Mouse (Mus musculus) lung, postnatal 0 days (tissue): Measurements from ENCODE around the gene Dnajb5. TPM values are rescaled to one million over a fixed set of nuclear protein-coding genes. Genes with fewer than 3 reads are reported as not detected.
A peak's percentile ranks its signal among the peaks of the same experiment; 100 is the strongest.

Experiments used
- ATAC-seq: fragments of 200-750 bp; cut with Nextera tagmentation; 2 replicates; pipeline ENCODE4 v1.8.0; 2017; ENCODE audit warnings: moderate library complexity
- DNase-seq: peaks from one replicate; pipeline ENCODE4 v3.0.0-alpha.2; 2016; ENCODE audit warnings: low spot score
- H3K27ac ChIP-seq: fragments of 300-500 bp; sonication (generic); 2 replicates; pipeline ENCODE4 v1.5.1; 2014; ENCODE audit warnings: antibody characterized with exemption, mild to moderate bottlenecking, low read length, mixed read lengths
- H3K27me3 ChIP-seq: fragments of 300-500 bp; sonication (generic); replicated peaks from 2 replicates; pipeline ENCODE4 v1.6.1; 2014; ENCODE audit warnings: low read length, mixed read lengths; ENCODE audit not compliant: insufficient read depth
- H3K36me3 ChIP-seq: fragments of 300-500 bp; sonication (generic); 2 replicates; pipeline ENCODE4 v1.6.1; 2014; ENCODE audit warnings: low read length, mixed read lengths; ENCODE audit not compliant: insufficient read depth
- H3K4me1 ChIP-seq: fragments of 300-500 bp; sonication (generic); 2 replicates; pipeline ENCODE4 v1.6.1; 2014; ENCODE audit warnings: antibody characterized with exemption, low read depth, low read length, mixed read lengths; ENCODE audit not compliant: insufficient read depth
- H3K4me2 ChIP-seq: fragments of 300-500 bp; sonication (generic); replicated peaks from 2 replicates; pipeline ENCODE4 v1.6.1; 2014; ENCODE audit warnings: low read depth, mild to moderate bottlenecking, low read length, moderate library complexity, mixed read lengths
- H3K4me3 ChIP-seq: fragments of 300-500 bp; sonication (generic); 2 replicates; pipeline ENCODE4 v1.5.1; 2014; ENCODE audit warnings: low read depth, low read length
- H3K9ac ChIP-seq: fragments of 300-500 bp; sonication (generic); replicated peaks from 2 replicates; pipeline ENCODE4 v1.6.1; 2014; ENCODE audit warnings: low read depth, mild to moderate bottlenecking
- H3K9me3 ChIP-seq: fragments of 300-500 bp; sonication (generic); 2 replicates; pipeline ENCODE4 v1.6.1; 2016; ENCODE audit warnings: low read length, mixed read lengths
- CTCF ChIP-seq: IDR thresholded peaks from 2 replicates; pipeline ENCODE4 v1.5.1; 2016; ENCODE audit warnings: antibody characterized with exemption, mild to moderate bottlenecking
- EP300 ChIP-seq: IDR thresholded peaks from 2 replicates; pipeline ENCODE4 v1.6.1; 2016; ENCODE audit warnings: antibody characterized with exemption, mild to moderate bottlenecking, control low read depth
- WGBS: fragments of 180-500 bp; shearing (Covaris S2); extraction: QIAGEN DNeasy Blood & Tissue Kit; methylation state at CpG from one replicate; pipeline ENCODE4 v1.1.7; 2014; 5-methylcytosine and 5-hydroxymethylcytosine counted together
- polyA plus RNA-seq: library from polyadenylated mRNA; unstranded; fragments of >200 nt; fragmentation: Nextera tagmentation; extraction: Ambion mirVana; gene quantifications from 2 replicates; pipeline ENCODE4 v1.2.1, GENCODE M21; 2015

Gene Dnajb5
- polyA plus RNA-seq, 1 experiment from 2014 or later = 5.7 TPM

DNA sequence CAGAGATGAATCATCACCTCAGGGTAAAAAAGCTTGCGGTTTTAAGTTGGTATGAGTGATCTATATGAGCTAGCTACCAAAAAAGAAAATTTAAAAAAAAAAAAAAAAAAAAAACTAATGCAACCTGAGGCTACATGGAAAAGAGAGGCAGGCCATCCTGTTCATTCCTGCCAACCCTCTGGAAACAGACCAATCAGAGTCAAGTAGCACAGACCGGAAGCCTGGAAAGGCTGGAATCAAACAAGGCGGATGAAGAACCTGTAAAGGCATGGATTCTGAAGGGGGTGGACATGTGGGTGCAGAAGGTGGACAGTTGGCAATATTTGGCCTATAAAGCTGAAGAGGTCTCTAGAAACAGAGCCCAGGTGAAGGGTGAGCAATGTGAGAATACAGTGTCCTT is 4.2 kb upstream of the Dnajb5 start:
- Histone ChIP-seq H3K9ac (no peak overlapping the region), H3K27ac (no peak overlapping the region), H3K9me3 (no peaks in the 10 kb centered on the region), H3K27me3 (0 out of 2 replicates have a peak, but pooled peaks cover 7% of the 10 kb centered on the region), H3K4me1 (0 out of 2 replicates have a peak, but pooled peaks cover 3% of the 10 kb centered on the region), H3K4me2 (no peak overlapping the region), H3K36me3 (no peaks in the 10 kb centered on the region), H3K4me3 (no peak overlapping the region)
- DNase-seq (no peak), ATAC-seq (no peak)
- TF ChIP-seq CTCF = no peak
- no peak for TF ChIP-seq EP300
- WGBS = 90% methylated on average over 3 of the region's 3 CpGs

DNA sequence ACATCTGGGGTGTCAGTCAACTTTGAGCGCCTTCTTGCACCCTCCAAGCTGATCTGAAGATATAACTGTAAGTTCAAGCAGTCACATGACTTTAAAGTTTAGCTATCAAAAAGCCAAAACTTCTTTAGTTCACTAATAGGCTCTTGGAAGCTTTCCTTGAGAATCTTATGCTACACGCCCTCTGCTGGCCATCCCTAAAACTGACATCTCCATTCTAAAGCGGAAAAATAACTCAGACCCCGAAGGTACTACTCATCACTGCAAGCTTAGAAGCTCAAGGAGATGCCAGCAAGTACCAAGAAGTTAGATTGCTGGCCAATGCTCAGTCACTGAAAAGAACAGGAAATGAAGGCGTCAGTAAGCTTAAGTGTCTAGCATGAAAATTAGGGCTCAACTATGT is 3.7 kb upstream of the Dnajb5 start:
- Histone ChIP-seq H3K9ac (no peak overlapping the region), H3K4me3 (no peak overlapping the region), H3K36me3 (no peaks in the 10 kb centered on the region), H3K27ac (no peak overlapping the region), H3K27me3 (0 out of 2 replicates have a peak, but pooled peaks cover 7% of the 10 kb centered on the region), H3K9me3 (no peaks in the 10 kb centered on the region), H3K4me2 (no peak overlapping the region), H3K4me1 (0 out of 2 replicates have a peak, but pooled peaks cover 5% of the 10 kb centered on the region)
- WGBS = 7% methylated on average over 5 of the region's 5 CpGs
- TF ChIP-seq CTCF (peak; percentile 77), EP300 (no peak)
- ATAC-seq (no peak), DNase-seq (peak; percentile 73)

DNA sequence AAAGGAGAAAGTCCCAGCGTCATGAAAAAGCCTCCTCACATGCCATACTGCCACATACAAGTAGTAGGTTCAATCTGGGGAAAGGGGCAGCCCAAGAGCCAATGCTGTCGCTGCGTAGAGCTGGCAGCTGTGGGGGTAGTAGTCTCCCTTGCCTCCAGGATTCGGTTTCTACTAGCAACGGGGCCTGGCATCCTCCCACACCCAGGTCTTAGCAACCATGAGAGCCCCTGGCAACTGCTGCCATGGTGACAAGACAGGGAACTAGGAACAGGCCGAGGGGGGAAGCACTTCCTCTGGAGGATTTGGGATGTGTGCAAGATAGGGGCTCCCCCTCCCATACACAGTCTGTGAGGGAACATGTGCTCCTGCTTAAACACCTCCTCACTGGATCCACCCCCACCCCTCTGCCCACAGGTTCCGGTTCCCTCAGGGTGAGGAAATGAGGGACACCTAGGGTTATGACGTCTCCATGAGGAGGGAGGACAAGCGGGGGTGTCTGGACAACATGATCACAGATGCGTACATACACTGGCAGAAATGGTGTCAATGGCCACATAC is 2.8 kb upstream of the Dnajb5 start:
- H3K4me3 ChIP-seq = no peak overlapping the region
- no peak overlapping the region for H3K27ac ChIP-seq
- no peak for ATAC-seq
- no peak overlapping the region for H3K9ac ChIP-seq
- no peaks in the 10 kb centered on the region for H3K36me3 ChIP-seq
- H3K9me3 ChIP-seq = no peaks in the 10 kb centered on the region
- no peak for DNase-seq
- 0 out of 2 replicates have a peak, but pooled peaks cover 5% of the 10 kb centered on the region for H3K4me1 ChIP-seq
- TF ChIP-seq EP300 = no peak
- WGBS = 46% methylated on average over 10 of the region's 10 CpGs
- no peak overlapping the region for H3K4me2 ChIP-seq
- 0 out of 2 replicates have a peak, but pooled peaks cover 7% of the 10 kb centered on the region for H3K27me3 ChIP-seq

DNA sequence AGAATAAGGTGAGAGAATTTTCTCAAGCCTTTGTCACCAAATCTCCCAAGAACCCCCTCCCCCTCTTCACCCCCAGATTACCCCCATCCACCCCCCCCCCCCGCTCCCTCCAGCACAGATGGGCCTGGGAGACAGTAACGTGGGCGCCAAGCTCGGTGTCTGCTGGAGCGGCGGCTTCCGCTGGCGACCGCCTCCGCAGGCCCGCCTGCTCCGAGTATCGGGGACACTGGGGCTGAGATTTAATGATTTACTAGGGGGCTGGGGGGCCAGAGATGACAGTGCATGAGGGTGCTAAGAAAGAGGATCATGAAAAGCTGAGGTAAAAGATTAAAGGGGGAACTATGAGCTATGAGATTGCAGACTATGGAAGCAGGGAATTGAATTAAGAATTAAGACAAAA is 1.1 kb upstream of the Dnajb5 start:
- H3K4me1 ChIP-seq = 0 out of 2 replicates have a peak, but pooled peaks cover 5% of the 10 kb centered on the region
- WGBS = 50% methylated on average over 13 of the region's 13 CpGs
- 0 out of 2 replicates have a peak, but pooled peaks cover 7% of the 10 kb centered on the region for H3K27me3 ChIP-seq
- no peaks in the 10 kb centered on the region for H3K9me3 ChIP-seq
- H3K36me3 ChIP-seq = no peaks in the 10 kb centered on the region
- DNase-seq = no peak
- TF ChIP-seq CTCF (no peak), EP300 (no peak)
- H3K27ac ChIP-seq = no peak overlapping the region
- H3K9ac ChIP-seq = no peak overlapping the region
- ATAC-seq = no peak
- no peak overlapping the region for H3K4me3 ChIP-seq
- no peak overlapping the region for H3K4me2 ChIP-seq

DNA sequence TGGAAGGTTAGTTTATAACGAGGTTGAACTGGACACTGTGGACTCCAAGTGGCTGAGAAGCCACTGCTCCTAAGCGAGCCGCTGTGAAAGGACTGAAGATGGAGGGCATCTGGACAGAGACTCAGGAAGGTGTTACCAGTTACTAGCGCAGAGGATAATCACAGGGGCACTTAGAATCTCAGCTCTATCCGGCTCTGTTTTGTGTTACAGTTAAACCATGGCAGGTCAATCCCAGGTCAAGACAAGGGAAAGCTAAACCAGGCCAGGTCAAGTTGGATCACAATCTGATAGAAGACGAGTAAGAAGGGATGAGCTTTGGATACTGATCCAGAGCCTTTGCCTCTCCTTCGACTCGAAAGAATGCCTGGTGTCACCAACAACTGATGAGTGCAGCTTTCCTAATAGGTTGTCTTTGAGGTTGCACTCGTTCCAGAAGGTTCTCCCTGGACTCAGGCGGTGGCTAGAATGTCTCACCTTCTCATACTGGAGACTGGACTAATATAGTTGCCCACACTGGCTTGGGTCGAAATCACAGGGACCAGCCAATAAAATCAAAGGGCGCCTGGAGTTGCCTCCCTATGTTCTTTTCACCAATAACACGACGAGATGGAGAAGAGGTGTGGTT is 451 bp upstream of the Dnajb5 start:
- Histone ChIP-seq H3K4me1 (0 out of 2 replicates have a peak, but pooled peaks cover 5% of the 10 kb centered on the region), H3K9me3 (no peaks in the 10 kb centered on the region), H3K27me3 (0 out of 2 replicates have a peak, but pooled peaks cover 7% of the 10 kb centered on the region), H3K27ac (no peak overlapping the region), H3K9ac (no peak overlapping the region), H3K4me3 (peak overlapping the region; percentile 17), H3K36me3 (no peaks in the 10 kb centered on the region), H3K4me2 (peak overlapping the region; percentile 90)
- no peak for ATAC-seq
- no peak for DNase-seq
- TF ChIP-seq CTCF (no peak), EP300 (no peak)
- 8% methylated on average over 14 of the region's 14 CpGs for WGBS

DNA sequence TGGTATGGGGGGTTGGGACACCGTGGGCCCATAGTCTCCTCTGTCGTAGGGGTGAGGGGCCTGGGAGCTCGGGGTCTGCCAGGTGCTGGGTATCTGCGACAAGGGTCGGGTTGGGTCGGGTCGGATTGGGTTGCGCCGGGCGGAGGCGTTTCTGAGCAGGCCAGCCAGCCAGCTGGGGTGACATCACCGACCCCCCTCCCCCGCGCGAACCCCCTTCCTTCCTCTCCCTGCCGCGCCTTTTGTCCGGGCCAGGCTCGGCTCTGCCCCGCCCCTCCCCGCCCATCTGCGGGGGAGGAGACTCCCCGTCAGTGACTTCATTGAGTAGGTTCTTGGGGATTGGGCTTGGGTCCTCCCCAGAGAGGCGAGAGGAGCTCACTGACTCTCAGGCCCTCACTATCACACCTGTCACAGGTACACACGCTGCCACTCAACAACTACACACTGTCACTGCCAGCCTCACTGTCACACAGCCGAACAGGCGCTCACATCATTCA is 498 bp downstream of the Dnajb5 start:
- H3K36me3 ChIP-seq = no peaks in the 10 kb centered on the region
- ATAC-seq (peak; percentile 83), DNase-seq (peak; percentile 94)
- H3K9me3 ChIP-seq = no peaks in the 10 kb centered on the region
- peak overlapping the region; percentile 90 for H3K4me2 ChIP-seq
- H3K27ac ChIP-seq = peak overlapping the region; percentile 95
- H3K4me3 ChIP-seq = peak overlapping the region; percentile 81
- TF ChIP-seq EP300 (no peak), CTCF (no peak)
- H3K9ac ChIP-seq = peak overlapping the region; percentile 86
- H3K4me1 ChIP-seq = 0 out of 2 replicates have a peak, but pooled peaks cover 5% of the 10 kb centered on the region
- WGBS = 6% methylated on average over 7 of the region's 27 CpGs
- 0 out of 2 replicates have a peak, but pooled peaks cover 7% of the 10 kb centered on the region for H3K27me3 ChIP-seq
